Mouse (Mus musculus) forebrain, embryonic 14.5 days (tissue): ENCODE measurements at regions not wholly inside any gene's neighbourhood (a gene's known extent, or its start where the extent isn't known, plus 50 kb on each side); places are given as distances from the start of the nearest gene placed in this dataset.

ENCODE experiments used
- ATAC-seq: fragments of 200-750 bp; cut with Nextera tagmentation; 2 replicates; pipeline ENCODE4 v1.8.0; 2017; ENCODE audit warnings: mild to moderate bottlenecking, moderate library complexity
- DNase-seq: peaks from one replicate; pipeline ENCODE4 v3.0.0-alpha.2; 2015; ENCODE audit warnings: low spot score
- H3K27ac ChIP-seq: fragments of 300-500 bp; sonication (generic); 2 replicates; pipeline ENCODE4 v1.5.1; 2014; ENCODE audit warnings: low read depth, mild to moderate bottlenecking, control low read depth, low read length, moderate library complexity
- H3K27me3 ChIP-seq: fragments of 300-500 bp; sonication (generic); replicated peaks from 2 replicates; pipeline ENCODE4 v1.6.1; 2014; ENCODE audit warnings: low read length, control low read depth, mixed read lengths; ENCODE audit not compliant: control insufficient read depth, insufficient read depth
- H3K36me3 ChIP-seq: fragments of 300-500 bp; sonication (generic); 2 replicates; pipeline ENCODE4 v1.6.1; 2014; ENCODE audit warnings: low read length, control low read depth; ENCODE audit not compliant: control insufficient read depth, insufficient read depth
- H3K4me1 ChIP-seq: fragments of 300-500 bp; sonication (generic); 2 replicates; pipeline ENCODE4 v1.6.1; 2014; ENCODE audit warnings: antibody characterized with exemption, low read length, control low read depth; ENCODE audit not compliant: control insufficient read depth, insufficient read depth
- H3K4me2 ChIP-seq: fragments of 300-500 bp; sonication (generic); 2 replicates; pipeline ENCODE4 v1.6.1; 2014; ENCODE audit warnings: mild to moderate bottlenecking, control low read depth, low read length
- H3K4me3 ChIP-seq: fragments of 300-500 bp; sonication (generic); 2 replicates; pipeline ENCODE4 v1.5.1; 2014; ENCODE audit warnings: low read depth, low read length, control low read depth
- H3K9ac ChIP-seq: fragments of 300-500 bp; sonication (generic); 2 replicates; pipeline ENCODE4 v1.6.1; 2014; ENCODE audit warnings: mild to moderate bottlenecking, low read length, control low read depth, moderate library complexity
- H3K9me3 ChIP-seq: fragments of 300-500 bp; sonication (generic); replicated peaks from 2 replicates; pipeline ENCODE4 v1.6.1; 2016; ENCODE audit warnings: low read length, control low read depth, mixed read lengths; ENCODE audit not compliant: control insufficient read depth
- WGBS: fragments of 180-500 bp; shearing (Covaris S2); extraction: QIAGEN DNeasy Blood & Tissue Kit; methylation state at CpG from one replicate; pipeline ENCODE4 v1.1.7; 2014; 5-methylcytosine and 5-hydroxymethylcytosine counted together

DNA sequence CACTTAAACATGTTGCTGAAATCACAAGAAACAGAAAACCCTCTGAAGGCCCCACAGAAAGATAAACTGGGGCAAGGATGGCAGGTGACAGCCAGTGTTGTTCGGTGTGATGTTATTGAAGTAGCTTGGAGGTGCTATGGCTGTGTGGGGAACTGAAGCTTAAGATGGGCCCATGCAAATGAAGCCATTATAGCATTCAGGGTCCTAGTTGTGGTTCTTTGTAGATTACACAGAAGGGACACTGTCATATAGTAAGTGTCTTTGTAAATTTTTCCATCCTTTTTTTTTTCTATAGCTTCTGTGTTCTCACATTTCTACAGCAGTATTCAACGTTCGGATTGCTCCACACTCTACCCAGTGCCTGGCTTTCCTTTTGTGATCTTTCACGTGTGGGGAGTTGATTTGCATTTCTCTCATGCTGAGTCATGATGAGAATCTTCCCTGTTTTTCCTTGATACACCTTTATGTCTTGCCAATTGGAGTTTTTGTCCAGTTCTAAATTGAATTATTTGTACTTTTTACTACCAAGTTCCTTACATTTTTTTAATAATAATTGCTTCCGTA is 386.6 kb upstream of the Pkdcc start:
- DNase-seq = no peak
- WGBS = 76% methylated on average over 5 of the region's 5 CpGs
- Histone ChIP-seq H3K27ac (no peak overlapping the region), H3K4me2 (no peak overlapping the region), H3K4me3 (no peak overlapping the region), H3K27me3 (no peaks in the 10 kb centered on the region), H3K9ac (no peak overlapping the region), H3K4me1 (no peaks in the 10 kb centered on the region), H3K36me3 (no peaks in the 10 kb centered on the region), H3K9me3 (no peaks in the 10 kb centered on the region; the same call in 1 of the 2 replicates)
- no peak for ATAC-seq

DNA sequence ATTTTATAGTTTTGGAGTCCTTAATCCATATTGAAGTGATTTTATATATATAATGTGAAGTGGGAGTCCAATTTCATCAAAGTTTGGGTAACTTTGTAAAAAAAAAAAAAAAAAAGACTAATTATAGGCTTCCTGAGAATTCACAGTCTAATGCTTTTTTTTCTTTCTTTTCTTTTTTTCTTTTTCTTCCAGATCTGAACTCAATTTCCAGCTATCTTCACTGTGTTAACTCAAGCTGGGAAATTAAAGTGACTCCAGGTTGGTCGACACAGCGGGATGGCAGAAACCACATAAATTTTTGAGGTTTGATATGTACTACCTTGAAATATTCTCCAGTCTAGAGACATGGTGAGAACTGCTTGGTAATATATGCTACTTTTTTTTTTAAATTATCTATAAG is 385.7 kb upstream of the Pkdcc start:
- H3K27ac ChIP-seq = no peak overlapping the region
- WGBS = 93% methylated on average over 2 of the region's 2 CpGs

DNA sequence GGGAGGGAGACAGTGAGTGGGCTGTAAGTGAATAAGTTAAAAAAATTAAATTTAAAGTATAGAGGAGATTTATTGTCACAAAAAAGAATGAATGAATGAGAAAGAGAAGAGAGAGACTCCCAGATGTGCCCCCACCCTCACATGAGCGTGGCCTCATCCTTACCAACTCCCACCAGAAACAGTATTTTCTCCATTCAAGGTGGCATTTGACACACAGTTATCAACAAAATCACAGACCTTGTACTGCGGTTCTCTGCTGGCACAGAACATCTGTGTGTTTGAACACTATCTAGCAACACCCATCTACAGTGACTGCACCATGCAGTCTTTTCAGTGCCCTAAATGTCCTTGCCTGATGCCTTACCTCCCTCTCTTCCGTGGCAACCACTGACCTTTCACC is 380.9 kb upstream of the Pkdcc start:
- no peak overlapping the region for H3K27ac ChIP-seq
- no peaks in the 10 kb centered on the region for H3K9me3 ChIP-seq
- WGBS = 79% methylated on average over 3 of the region's 3 CpGs
- no peaks in the 10 kb centered on the region for H3K36me3 ChIP-seq
- H3K4me2 ChIP-seq = no peak overlapping the region
- ATAC-seq (no peak), DNase-seq (no peak)
- H3K9ac ChIP-seq = no peak overlapping the region
- H3K27me3 ChIP-seq = no peaks in the 10 kb centered on the region
- no peak overlapping the region for H3K4me3 ChIP-seq
- H3K4me1 ChIP-seq = no peaks in the 10 kb centered on the region

More for the DNA sequence above, 385.7 kb upstream of the Pkdcc start:
- Histone ChIP-seq H3K4me3 (no peak overlapping the region), H3K9ac (no peak overlapping the region), H3K4me2 (no peak overlapping the region), H3K27me3 (no peaks in the 10 kb centered on the region), H3K4me1 (no peaks in the 10 kb centered on the region), H3K36me3 (no peaks in the 10 kb centered on the region), H3K9me3 (no peaks in the 10 kb centered on the region; the same call in 1 of the 2 replicates)
- no peak for DNase-seq
- no peak for ATAC-seq

DNA sequence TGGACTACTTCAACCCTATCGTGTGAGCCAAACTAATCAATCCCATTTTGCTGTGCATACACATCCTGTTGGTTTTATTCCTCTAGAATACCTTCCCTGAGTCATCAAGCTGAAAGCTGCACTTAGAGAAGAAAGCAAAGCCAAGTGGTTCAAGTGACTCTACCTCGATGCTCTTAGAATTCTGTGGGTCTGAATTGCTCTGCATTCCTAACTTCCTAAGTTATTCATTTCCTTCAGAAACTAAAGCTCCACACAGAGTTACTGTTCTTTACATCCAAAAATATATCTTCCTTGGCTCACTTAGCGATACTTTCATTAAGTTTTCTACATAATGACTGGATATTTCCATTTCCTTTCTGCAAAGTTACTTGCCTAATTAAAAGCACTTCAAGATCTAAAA is 379.0 kb upstream of the Pkdcc start:
- Histone ChIP-seq H3K36me3 (no peaks in the 10 kb centered on the region), H3K9me3 (no peaks in the 10 kb centered on the region), H3K4me3 (no peak overlapping the region), H3K4me1 (no peaks in the 10 kb centered on the region), H3K27ac (no peak overlapping the region), H3K9ac (no peak overlapping the region), H3K27me3 (no peaks in the 10 kb centered on the region), H3K4me2 (no peak overlapping the region)
- no peak for ATAC-seq
- no peak for DNase-seq
- 79% methylated on average over 3 of the region's 3 CpGs for WGBS

DNA sequence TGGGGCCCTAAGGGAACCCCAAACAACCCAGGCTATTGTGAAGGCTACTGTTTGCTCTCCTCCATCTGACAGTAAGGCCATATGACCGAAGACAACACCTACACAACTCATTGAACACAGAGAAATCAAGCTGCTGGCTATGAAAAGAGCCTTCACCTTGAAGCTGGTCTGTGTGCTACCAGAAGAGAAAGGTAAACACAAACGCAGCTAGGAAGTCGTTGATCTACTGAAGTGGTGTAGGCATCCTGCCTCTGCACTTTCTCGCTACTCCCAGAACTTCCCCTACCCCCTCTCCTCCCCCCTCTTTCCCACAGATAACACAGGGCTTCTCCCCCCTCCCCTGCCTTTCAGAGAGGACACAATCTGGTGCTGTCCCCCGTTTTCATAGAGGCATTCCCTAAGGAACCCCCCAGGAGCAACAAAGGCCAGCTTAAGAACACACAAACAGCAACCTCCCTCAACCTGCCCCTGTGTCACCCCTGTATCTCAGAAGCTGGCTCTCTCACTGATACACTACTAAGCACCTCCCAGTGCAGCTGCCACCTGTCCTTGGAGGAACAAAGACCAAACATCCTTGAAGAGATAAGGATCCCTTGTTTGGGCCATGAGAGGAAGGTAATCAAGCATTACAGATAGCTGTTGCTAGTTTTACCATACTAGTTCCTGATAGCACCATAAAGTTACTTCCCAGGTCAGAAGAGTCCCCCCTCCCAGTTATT is 368.2 kb upstream of the Pkdcc start:
- no peaks in the 10 kb centered on the region for H3K4me1 ChIP-seq
- ATAC-seq (no peak), DNase-seq (no peak)
- no peaks in the 10 kb centered on the region for H3K27me3 ChIP-seq
- H3K27ac ChIP-seq = no peak overlapping the region
- H3K9me3 ChIP-seq = no peaks in the 10 kb centered on the region
- WGBS = 72% methylated on average over 5 of the region's 5 CpGs
- H3K36me3 ChIP-seq = no peaks in the 10 kb centered on the region
- H3K4me2 ChIP-seq = no peak overlapping the region
- no peak overlapping the region for H3K9ac ChIP-seq
- no peak overlapping the region for H3K4me3 ChIP-seq

DNA sequence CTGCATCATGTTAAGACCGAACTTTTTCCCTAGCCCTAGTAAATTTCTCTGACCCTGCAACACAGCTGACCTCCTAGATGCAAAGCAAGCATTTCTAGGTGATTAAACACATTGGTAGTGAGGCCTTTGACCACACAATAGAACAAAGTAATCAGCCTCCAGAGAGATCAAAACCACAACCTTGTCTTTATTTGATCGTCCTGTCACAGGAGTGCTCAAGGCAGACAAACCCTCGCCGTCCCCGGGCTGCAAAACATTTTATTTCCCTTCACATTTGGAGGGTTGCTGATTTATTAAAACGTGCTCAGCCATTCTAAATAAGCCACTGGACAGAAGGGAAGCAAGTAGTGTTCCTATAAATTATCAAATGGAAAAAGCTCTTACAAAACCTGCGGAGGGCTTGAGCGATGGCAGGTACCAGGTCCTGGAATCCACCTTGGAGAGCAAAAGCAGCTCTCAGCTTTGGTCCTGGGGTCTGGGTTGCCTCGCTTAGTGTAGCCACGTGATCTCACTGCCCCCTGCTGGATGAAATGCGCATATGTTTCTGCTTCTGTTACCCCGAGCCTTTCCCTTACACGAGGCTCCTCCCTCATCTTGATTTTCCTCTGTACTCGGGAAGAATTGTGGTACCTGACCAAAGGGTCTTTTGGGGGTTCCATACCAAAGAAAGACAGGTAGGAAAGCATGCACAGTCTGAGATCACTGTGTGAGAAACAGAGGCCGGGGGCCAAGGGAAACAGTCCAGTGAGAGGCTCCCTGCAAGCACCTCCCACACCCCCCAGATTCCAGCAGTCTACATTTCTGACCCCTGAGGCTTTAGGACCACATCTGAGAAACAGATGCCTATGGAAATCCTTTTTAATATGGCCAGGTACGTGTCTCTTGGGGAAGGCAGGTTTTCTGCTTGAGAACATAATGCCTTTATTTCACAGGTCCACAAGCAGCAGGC is 357.6 kb upstream of the Pkdcc start:
- no peaks in the 10 kb centered on the region for H3K9me3 ChIP-seq
- DNase-seq (peak; percentile 93), ATAC-seq (peak; percentile 99)
- peak overlapping the region; percentile 9; the same call in 1 of the 2 replicates for H3K9ac ChIP-seq
- H3K27ac ChIP-seq = no peak overlapping the region
- no peaks in the 10 kb centered on the region for H3K36me3 ChIP-seq
- peak overlapping the region; percentile 39 for H3K4me2 ChIP-seq
- 0 out of 2 replicates have a peak overlapping the region, but pooled peaks have one; percentile 8 for H3K4me3 ChIP-seq
- WGBS = 12% methylated on average over 16 of the region's 16 CpGs
- H3K27me3 ChIP-seq = no peaks in the 10 kb centered on the region
- H3K4me1 ChIP-seq = no peaks in the 10 kb centered on the region

DNA sequence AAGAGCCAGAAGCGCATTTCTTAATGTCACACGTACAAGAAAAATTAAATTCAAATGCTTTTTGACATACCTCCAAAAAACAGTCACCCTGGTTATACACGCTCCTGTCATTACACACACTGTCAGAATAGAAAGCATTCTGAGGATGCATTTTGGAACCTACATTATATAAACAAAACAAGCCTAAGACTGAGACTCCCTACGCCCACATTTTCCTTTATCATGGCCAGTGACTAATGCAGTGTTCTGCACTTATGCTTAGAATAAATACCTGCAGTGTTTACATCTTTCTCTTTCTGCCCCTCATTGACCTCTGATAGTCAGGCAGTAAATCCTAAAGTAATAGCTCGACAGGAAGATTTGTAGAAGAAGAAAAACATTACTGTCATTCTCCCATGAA is 354.7 kb upstream of the Pkdcc start:
- Histone ChIP-seq H3K9me3 (no peaks in the 10 kb centered on the region), H3K4me2 (no peak overlapping the region), H3K27ac (no peak overlapping the region), H3K4me1 (no peaks in the 10 kb centered on the region), H3K36me3 (no peaks in the 10 kb centered on the region), H3K4me3 (no peak overlapping the region), H3K9ac (no peak overlapping the region), H3K27me3 (no peaks in the 10 kb centered on the region)
- no peak for DNase-seq
- WGBS = 88% methylated on average over 5 of the region's 5 CpGs
- no peak for ATAC-seq

DNA sequence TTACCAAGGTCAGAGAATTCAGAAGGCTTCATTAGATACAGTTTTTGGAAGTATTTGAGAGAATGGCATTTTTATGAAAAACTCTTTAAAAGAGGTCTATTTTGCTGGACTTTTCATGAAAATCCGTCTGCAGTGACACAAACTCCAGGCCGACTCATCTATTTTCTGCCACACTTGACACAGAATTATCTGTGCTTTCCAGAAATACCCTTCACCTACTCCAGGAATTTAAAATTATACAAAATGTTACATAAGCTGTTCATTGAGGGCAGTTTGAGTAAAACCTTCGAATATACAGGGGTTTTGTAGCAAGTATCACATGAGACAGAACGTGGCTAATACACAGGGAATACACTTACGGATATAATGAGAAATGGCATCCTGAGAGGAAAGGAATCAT is 354.1 kb upstream of the Pkdcc start:
- WGBS = 92% methylated on average over 5 of the region's 5 CpGs
- Histone ChIP-seq H3K27me3 (no peaks in the 10 kb centered on the region), H3K27ac (no peak overlapping the region)

More for the DNA sequence above, 354.1 kb upstream of the Pkdcc start:
- H3K4me3 ChIP-seq = no peak overlapping the region
- no peaks in the 10 kb centered on the region for H3K9me3 ChIP-seq
- no peaks in the 10 kb centered on the region for H3K36me3 ChIP-seq
- no peak overlapping the region for H3K9ac ChIP-seq
- H3K4me2 ChIP-seq = no peak overlapping the region
- no peaks in the 10 kb centered on the region for H3K4me1 ChIP-seq
- ATAC-seq = no peak
- DNase-seq = no peak
